Mouse (Mus musculus): ENCODE results near the gene Hspa14.

DNA sequence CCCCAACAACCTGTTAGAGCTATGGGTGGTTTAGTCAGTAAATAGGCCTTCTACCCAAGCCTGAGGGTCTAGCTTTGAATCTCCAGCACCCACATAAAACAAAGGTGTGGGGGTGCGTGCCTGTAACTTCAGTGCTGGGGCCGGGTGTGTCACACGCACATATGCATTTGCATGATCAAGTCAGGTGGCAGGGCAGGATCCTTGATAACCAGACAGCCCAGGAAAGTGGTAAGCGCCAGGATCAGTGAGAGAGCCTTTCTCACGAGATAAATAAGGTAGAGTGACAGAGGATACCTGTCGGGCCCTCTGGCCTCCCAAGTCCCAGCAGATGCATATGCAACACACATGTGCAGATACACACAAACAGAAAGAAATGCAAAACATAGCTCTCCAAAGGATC is 13.1 kb downstream of the Hspa14 start:
- TF ChIP-seq POLR2A (IDR thresholded peaks at IDR 0.05; ENCODE audit: low read depth, low read length) (no peak), CTCF (conservative IDR thresholded peaks at IDR 0.05 in 1 of 2, IDR thresholded peaks at IDR 0.05 in 1 of 2; ENCODE audit: low read depth in 2 of 2, low read length in 2 of 2) (no peak), TCF12 (IDR thresholded peaks at IDR 0.05; ENCODE audit: low read depth, low read length) (no peak), CHD2 (IDR thresholded peaks at IDR 0.05; ENCODE audit: low read length) (no peak), USF1 (IDR thresholded peaks at IDR 0.05; ENCODE audit: low read depth, low read length) (no peak), E2F4 (IDR thresholded peaks at IDR 0.05; ENCODE audit: insufficient replicate concordance, low read depth, low read length) (no peak), MAFK (IDR thresholded peaks at IDR 0.05; ENCODE audit: insufficient replicate concordance, low read length) (no peak), GABPA (IDR thresholded peaks at IDR 0.05; ENCODE audit: insufficient replicate concordance, low read depth, low read length) (no peak), MAZ (IDR thresholded peaks at IDR 0.05; ENCODE audit: low read depth, low read length) (no peak), SIN3A (IDR thresholded peaks at IDR 0.05; ENCODE audit: low read length) (no peak), ZNF384 (IDR thresholded peaks at IDR 0.05; ENCODE audit: low read depth, low read length) (no peak), UBTF (IDR thresholded peaks at IDR 0.05; ENCODE audit: low read depth, low read length) (no peak)
